Mouse (Mus musculus) cerebellum, postnatal 4 days (tissue): ENCODE data around the gene Rprd1b.

Experiments used
- DNase-seq, 2 experiments: peaks; one replicate each; pipeline ENCODE4 v3.0.0; 2022; ENCODE audit warnings: low spot score in 2 of 2, mixed read lengths in 1 of 2

The Rprd1b gene

DNA sequence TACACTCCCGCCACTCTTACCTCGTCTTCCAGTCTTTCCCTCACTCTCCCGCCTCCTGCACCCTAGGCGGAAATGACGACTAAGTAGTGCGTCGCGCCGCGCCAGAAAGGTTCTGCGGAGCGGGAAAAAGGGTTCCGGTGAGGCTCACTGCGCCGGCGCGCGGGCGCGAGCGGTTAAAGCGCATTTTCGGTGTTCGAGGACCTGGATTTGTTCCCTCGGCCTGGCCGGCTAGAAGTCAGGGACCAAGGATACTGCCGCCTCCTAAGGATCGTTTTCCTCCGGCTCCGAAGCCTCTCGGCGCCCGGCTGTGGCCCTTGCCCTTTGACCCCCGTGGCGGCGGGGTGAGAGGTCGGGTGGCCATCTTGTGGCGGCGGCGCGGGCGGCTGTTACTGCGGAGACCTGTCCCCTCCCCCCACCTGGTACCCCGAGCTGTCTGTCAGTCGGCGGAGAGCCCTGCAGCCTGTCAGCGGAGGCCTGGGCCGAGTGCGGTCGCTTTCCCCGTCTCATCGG, at the start of gene Rprd1b, which contains the start of gene Tti1:
Gene Rprd1b, plus strand, starts transcription at position 144 of the 510 bp plus-strand sequence.
Gene Tti1, minus strand, starts transcription at position 80 of the 510 bp plus-strand sequence.
- DNase-seq: peak; percentile 89 to 94

DNA sequence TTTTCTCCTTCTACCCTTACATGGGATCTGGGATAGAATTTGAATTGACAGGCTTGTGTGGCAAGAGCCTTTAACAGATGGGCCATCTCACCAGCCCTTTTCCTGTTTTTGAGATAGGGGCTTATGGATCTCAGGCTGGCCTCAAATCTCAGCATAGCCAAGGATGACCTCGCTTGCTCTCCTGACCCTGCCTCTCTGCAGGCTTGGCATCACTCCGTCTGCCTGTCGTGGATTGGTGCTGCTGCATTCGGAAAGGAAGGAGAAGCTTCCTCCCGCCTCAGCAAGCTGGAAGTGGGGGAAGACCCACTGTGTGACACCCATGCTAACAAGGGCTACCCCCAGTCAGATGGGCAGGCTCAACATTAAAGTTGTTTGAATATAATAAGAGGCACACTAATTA, 49.1 kb upstream of the Rprd1b start:
- no peak for DNase-seq

DNA sequence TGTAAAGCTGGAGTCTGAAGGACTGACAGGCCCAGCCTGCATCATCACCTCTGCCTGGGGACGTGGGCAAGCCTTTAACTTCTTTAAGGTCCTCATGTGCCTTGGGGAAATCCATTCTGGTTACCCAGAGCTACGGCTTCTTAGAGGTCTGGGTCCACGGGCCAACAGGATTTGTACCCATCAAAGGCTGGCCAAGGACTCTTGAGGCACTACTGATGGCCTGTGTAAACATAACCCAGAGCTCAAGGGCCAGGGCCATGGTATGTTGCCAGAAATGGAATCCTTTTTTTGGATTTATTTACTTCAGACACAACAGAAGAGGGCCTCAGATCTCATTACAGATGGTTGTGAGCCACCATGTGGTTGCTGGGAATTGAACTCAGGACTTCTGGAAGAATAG, 45.6 kb upstream of the Rprd1b start:
- DNase-seq: no peak

DNA sequence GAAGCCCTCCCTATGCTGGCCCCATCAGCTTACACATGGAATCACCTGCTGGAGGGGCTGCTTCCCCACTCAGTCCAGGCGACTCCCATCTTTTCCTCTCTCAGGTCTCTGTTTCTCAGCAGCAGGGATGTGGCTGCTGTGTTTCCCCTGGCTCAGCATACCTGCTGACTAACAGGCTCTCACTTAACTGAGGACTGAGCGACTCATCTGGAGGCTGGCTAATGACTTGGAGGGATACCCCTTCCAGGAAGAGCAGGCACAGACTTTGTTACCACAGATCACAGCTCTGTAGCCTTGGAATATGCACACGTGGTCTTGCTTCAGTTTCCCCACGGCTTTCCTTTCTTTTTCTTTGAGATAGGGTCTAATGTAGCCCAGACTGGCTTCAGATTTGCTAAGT, 45.0 kb upstream of the Rprd1b start:
- DNase-seq: no peak

DNA sequence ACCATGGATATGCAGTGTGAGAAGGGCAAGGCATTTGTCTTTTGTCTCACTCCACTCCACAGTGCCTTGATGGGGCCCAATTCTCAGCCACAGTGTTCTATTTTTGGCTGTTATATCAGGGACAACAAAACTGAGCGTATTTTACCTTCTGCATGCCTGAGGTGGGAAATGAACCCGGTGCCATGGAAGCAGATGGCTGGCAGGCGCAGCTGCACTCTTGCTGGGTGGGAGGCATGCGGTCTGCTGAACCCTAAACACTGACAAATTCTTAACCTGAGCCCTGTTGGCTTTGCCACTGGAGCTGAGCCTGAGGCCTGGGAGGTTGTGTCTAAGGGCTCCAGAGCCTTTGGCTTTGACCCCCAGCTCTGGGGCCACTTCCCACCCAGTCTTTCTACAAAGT, 42.7 kb upstream of the Rprd1b start:
- DNase-seq: no peak

DNA sequence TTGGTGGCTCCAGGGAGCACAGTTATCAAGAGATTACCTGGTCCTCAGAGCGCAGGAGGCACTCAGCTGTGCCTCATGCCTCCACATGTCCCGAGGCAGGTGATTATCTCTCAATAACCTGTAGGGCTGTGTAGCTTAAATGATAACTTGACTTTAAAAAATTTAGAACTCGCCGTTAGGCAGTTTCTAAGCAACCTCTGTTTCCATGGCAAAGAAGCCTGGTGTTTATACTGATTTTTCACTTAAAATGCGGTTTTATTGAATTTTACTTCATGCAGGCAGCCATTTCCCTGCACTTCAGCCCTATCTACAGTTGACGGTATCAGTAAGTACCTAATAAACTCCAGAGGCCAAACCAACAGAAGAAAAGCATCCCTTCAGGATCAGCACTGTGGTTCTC, 42.1 kb upstream of the Rprd1b start:
- no peak for DNase-seq

DNA sequence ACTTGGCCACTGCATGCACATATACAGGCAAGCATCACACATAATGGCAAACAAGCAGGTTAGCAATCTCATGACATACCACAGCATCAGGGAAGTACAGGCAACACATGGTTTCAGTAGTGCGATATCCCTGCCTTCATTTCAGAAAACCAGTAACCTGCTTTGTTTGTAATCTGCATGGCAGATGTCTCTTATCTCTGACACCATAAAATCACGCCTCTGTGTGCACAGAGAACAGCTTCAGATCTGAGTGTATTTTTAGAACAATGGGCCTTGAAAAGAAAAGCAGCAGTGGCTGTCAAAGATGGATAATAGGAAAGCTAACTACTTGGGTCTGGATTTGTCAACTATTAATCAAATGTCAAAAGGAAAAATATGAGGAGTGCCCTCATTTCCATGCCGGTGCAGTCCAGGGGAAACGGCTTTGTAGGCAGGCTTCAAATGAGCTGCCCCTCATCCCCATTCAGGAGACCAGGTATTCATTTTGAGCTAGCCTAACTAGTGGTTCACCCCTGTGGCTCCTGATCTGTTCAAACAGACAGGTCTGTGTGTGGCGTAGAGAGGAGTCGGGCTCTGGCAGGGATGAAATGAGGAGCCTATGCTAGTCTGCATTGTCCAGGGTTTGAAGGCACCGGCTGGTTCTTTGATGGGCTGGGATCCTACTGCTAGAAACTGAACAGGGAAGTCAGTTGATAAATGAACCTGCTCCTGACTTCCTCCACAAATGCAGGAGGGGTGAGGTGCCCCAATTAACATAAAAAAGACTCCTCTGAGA, 39.7 kb upstream of the Rprd1b start:
- no peak for DNase-seq

DNA sequence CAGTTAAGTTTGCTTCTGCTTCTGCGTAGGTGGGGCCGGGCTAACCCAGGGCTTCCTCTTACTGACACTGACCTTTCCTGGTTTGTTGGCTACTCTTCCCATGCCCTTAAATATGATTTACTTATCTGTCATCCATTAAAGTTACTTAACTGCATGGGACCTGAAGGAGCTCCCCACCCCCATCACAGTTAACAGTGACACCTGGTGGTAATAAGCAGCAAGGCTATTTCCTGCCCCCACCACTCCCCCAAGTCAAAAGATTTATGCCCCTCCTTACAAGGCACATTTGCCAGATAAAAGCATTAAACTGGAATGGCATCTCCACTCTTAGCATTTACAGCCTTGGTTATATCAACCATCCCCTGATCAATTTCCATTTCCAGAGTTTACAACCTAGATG, 38.4 kb upstream of the Rprd1b start:
- DNase-seq: no peak

DNA sequence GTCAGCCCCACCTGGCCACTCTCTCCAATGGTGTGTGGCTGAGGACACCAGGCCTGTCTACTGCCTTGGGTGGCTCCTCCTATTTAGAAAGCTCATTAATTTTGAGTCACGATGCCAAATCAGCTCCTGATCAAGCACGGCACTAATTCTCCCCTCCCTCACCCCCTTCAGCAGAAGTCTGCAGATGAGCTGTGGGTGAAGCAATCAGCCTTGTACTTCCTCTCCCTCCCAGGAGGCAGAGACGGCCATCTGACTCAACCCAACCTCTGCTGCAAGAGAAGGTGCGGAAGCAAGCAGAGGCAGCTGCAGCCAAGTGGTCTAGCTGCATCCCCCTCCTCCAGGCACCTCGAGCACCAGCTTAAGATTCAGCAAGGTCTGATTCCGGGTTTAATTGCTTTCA, 37.3 kb upstream of the Rprd1b start:
- no peak for DNase-seq

DNA sequence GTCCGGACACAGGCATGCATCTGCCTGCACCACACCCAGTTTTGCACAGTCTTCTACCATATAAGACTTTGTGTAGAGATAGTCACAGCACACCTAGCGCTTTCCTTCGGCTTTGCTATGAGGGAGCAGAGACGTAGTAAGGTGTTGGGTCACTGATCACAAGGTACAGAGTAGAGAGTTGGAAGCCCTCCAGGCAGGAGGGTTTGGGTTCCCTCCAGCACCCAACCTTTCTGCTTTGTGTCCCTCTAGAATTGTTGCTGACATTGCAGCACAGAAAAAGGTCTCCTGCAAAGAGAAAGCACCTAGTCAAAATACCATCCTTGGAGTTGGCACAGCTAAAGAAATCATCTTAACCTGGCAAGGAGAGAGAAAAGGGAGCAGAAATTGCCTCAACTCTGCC, 35.8 kb upstream of the Rprd1b start:
- DNase-seq: no peak

DNA sequence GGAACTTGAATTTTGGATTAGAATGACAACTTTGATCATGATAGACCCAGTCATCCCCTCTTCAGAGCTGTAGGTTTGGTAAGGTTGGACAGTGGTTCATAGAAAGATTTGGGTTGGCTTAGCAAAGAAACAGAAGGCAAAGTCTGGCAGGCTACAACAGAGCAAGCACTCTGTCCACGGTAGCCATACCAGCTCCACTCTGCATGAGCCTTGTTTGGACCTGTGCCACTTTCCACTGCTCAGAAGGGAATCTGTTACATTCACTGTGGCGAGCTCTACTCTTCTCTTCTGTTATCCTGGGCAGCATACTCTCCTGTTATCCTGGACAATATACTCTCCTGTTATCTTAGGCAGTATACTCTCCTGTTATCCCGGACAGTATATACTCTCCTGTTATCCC, 29.5 kb upstream of the Rprd1b start:
- DNase-seq: peak in 1 of 2 experiments; percentile 36

DNA sequence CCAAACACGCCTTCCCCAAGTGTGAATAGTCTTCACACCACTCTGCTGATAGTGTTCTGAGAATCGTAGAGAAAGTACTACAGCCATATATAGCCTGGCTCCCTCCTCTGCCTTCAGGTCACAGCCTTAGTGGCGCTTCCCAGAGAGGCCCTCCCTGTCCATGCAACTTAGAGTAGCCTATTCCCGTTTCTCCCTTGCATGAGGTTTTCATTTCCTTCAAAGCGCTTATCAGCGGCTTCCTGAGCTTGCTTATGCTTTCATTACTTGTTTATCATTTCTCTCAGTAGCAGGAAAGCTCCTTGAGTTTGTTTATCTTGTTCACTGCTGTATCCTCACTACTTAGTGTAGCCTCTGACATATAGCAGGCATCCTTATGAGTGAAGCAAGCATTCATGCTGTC, 23.7 kb upstream of the Rprd1b start:
- no peak for DNase-seq

DNA sequence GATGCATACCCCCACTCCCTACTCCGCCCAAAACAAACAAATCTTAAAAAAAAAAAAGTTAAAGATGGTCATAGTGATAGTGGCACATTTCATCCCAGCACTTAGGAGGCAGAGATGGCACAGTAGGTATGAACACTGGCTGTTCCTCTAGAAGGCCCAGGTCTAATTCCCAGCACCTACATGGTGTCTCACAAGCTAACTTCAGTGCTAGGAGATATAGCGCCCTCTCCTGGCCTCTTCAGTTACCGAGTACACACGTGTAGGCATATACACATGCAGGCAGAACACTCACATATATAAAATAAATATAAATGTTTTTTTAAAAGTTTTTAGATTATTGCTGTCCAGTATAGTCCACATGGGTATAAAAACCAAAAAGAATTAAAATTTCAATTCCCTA, 22.7 kb upstream of the Rprd1b start:
- DNase-seq: no peak

DNA sequence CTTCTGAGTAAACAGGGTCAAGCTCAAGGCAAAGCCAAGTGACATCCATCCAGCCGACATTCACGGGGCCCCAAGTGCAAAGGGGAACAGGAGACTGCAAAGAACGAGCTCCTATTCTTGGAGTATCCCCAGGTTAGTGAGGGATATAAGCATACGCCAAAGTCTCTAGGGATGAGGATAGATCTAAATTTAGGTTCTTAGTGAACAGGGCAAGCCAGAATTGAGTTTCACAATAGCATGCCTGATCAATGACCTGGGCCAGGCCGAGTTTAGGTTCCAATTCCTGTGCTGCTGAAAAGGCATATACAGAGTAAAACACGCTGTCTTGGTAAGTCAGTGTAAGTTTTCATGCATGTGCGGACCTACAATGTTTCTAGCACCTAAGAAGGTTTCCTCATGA, 18.9 kb upstream of the Rprd1b start:
- no peak for DNase-seq

DNA sequence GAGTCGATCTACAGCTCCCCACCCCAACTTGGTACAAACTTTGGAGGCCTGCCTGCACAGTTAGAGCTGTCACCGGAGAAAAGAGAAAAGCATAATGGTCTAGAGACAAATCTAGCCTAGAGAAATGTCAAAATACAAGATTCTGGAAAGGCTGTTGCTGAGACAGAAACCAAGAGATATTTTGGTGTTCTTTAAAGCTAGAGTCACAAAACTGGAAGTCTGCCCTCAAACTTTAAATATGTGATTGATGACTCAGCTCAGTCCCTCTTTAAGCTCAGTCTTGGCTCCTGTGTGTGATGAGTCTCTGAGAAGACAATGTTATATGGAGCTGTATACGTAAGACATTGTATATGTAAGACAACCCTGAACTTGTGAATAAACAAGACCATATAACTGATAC, 15.7 kb upstream of the Rprd1b start:
- DNase-seq: no peak

DNA sequence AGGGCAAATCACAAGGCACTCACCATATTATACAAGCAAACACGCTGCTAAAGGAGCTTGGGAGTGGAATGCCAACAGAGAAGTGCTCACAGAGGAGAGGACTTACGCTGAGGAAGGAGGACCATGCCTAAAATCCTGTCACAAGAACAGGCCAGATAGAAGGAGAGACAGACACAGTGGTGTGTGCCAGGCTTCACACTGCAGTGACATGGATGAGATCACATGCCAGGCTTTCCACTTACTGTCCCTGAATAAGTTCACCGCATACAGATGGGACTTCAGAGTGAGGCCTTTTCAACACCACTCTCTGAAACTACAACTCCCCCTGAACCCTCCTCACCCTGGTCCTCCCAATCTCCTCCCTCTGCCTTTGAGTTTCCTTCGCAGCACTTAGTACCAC, 11.0 kb upstream of the Rprd1b start:
- DNase-seq: no peak

DNA sequence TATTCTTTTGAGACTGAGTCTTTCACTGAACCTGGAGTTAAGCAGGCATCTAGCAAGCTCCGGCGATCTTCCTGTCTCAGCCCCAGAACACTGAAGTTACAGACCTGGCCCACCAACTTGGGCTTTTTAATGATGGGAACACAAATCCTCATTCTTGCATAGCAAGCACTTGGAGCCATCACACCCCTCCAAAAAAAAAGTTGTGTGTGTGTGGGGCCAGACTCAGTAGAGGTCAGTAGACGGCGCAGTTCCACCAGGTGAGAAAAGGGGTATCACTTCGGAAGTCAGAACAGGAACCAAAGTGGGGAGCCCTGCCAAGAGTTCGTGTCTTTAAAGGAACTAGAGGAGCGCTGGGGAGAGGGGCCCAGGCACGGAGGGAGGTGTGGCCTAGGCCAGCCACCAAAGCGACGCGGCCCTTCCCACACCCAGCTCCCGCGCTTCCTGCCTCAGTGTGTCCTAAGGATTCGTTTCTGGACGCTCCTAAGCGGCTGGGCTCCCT, 393 bp upstream of the Rprd1b start:
- DNase-seq: no peak

DNA sequence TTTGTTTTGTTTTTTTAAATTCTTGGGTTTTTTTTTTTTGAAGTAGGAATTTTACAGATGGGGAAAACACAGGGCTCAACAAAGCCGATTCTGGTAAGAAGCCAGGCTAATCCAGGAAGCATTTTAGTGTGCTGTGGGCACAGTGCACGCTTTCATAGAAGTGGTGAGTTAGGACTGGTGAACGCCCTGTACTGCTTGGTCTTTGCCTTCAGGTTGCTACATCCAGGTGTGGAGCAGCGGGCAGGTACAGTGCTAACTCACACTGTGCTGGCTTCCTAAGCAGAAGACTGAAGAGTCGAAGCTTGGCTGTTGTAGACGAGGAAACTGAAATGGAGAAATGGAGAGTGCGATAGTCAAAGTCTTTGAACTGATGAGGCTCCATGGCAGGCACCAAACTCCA, 1.7 kb downstream of the Rprd1b start:
- DNase-seq: no peak

DNA sequence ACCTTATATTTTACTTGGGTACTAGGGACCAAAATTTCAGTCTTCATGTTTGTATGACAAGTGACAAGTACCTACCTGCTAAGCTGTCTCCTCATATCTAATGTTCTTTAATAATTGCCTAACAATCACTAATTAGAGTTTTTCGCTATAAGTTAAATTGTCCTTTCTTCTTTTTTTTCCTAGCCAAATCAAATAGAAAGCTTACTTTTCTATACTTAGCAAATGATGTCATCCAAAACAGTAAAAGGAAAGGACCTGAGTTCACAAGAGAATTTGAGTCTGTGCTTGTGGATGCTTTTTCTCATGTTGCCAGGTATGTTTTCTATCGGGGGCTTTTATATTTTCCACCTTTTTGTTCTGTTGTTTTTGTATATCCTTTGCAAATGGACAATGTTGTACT, 7.5 kb downstream of the Rprd1b start:
- no peak for DNase-seq

DNA sequence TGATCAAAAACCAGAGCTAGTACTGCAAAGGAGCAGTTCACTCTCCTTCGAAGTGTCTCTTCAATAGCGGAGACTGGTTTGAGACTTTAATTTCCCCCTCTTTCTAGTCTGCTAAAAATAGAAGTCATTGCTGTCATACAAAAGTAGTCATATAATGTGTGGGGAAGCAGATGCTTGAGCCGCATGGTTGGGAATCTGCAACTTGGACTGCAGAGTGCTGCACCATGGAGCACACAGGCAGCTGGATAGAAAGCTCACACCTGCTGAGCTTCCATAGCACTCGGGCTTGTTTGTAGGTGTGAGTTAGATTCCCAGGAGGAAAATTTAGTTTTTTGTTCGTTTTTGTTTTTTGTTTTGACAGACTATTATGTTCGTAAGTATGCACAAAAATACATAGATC, 8.1 kb downstream of the Rprd1b start:
- DNase-seq: no peak

DNA sequence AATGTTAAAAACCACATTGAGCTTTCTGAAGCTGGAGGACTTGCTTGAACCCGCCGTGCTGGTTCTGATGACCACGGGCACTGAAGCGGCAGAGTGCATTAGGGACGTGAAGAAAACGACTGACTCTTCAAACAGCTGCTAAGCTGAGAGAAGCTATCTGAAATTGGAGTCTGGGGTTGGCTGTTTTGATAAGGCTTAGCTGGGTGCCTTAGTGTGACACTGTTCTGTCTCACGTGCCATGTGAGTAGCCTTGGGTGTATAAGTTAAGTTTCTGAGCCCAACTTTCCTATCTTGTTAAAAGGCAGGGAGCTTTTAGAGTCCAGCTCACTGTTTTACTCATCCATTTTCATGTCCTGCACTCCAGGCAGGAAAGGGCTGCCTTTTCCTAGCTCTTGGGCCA, 8.7 kb downstream of the Rprd1b start:
- no peak for DNase-seq

DNA sequence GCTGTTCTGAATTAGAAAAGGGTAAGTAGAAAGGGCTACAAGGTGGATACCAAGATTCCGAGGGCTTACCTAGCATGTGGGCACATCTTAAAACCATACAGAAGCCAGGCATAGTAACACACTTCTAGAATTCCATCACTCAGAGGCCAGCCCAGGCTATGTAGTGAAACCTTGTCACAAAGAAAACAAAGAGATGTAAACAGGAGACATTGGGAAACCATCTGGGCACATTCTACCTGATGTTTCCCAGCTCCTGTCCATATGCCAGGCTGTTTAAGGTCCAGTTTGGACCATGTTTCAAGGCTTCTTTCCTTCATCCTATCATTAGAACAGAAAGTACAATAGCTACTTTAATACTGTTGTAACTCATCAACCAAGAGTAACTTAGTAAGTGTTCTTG, 9.3 kb downstream of the Rprd1b start:
- DNase-seq: no peak

DNA sequence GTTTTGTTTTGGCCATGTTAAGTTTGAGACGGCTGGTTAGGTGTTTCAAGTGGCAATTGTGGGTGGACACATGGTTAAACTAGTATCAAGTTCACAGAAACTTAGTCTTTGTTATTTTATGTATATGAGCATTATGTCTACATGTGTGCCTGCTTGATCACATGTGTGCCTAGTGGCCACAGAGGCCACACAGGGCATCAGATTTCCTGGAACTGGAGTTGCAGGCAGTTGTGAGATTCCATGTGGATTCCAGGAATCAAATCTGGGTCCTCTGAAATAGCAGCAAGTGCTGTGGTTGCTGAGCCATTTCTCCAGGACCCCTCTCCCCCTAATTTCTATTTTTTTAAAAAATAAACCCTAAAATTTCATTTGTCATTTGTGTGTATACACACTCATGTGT, 11.4 kb downstream of the Rprd1b start:
- DNase-seq: no peak

DNA sequence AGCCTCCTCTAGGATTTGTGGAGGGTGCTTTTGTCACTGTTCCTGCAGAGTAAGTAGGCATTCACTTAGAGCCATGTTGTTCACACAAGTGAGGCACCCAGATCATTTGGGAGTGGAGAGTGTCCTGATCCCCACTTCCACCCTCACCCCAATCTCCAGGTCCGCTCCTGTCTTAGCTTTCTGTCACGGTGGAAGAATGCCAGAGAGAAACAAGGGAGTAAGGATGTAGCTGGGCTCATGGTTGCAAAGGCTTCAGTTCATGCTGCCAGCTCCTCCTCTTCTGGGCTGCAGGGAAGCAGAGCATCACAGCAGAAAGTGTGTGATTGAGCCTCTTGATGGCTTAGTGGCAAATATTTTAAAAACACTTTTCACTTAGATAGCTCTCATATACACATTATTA, 12.1 kb downstream of the Rprd1b start:
- no peak for DNase-seq
